Mouse (Mus musculus) embryonic facial prominence, embryonic 13.5 days (tissue): ENCODE results near the gene Cuedc1. TPM values are rescaled to one million over a fixed set of nuclear protein-coding genes. Genes with fewer than 3 reads are reported as not detected.

Experiments
- ATAC-seq: fragments of 200-750 bp; cut with Nextera tagmentation; 2 replicates; pipeline ENCODE4 v1.8.0; 2017; ENCODE audit warnings: low read depth; ENCODE audit not compliant: insufficient number of reproducible peaks, insufficient read depth, low FRiP score, low TSS enrichment
- H3K27ac ChIP-seq: fragments of 300-500 bp; sonication (generic); 2 replicates; pipeline ENCODE4 v1.5.1; 2015; ENCODE audit warnings: moderate library complexity, mild to moderate bottlenecking, inconsistent platforms
- H3K27me3 ChIP-seq: fragments of 300-500 bp; sonication (generic); 2 replicates; pipeline ENCODE4 v1.6.1; 2015; ENCODE audit warnings: mild to moderate bottlenecking, inconsistent platforms
- H3K36me3 ChIP-seq: fragments of 300-500 bp; sonication (generic); 2 replicates; pipeline ENCODE4 v1.6.1; 2015; ENCODE audit warnings: mild to moderate bottlenecking, inconsistent platforms
- H3K4me1 ChIP-seq: fragments of 300-500 bp; sonication (generic); 2 replicates; pipeline ENCODE4 v1.6.1; 2015; ENCODE audit warnings: inconsistent platforms
- H3K4me2 ChIP-seq: fragments of 300-500 bp; sonication (generic); 2 replicates; pipeline ENCODE4 v1.6.1; 2015; ENCODE audit warnings: moderate library complexity, mild to moderate bottlenecking, inconsistent platforms
- H3K4me3 ChIP-seq: fragments of 300-500 bp; sonication (generic); 2 replicates; pipeline ENCODE4 v1.5.1; 2015; ENCODE audit warnings: mild to moderate bottlenecking, inconsistent platforms
- H3K9ac ChIP-seq: fragments of 300-500 bp; sonication (generic); 2 replicates; pipeline ENCODE4 v1.6.1; 2015; ENCODE audit warnings: mild to moderate bottlenecking, inconsistent platforms
- H3K9me3 ChIP-seq: fragments of 300-500 bp; sonication (generic); 2 replicates; pipeline ENCODE4 v1.6.1; 2016; ENCODE audit warnings: inconsistent platforms
- WGBS: fragments of 180-500 bp; shearing (Covaris S2); methylation state at CpG from one replicate; pipeline ENCODE4 v1.1.7; 2015; ENCODE audit warnings: mixed read lengths; 5-methylcytosine and 5-hydroxymethylcytosine counted together
- polyA plus RNA-seq: library from polyadenylated mRNA; unstranded; fragments of >200 nt; fragmentation: Nextera tagmentation; extraction: Ambion mirVana; gene quantifications from 2 replicates; pipeline ENCODE4 v1.2.1, GENCODE M21; 2015

The Cuedc1 gene
- polyA plus RNA-seq, 1 experiment from 2014 or later = 34.9 TPM

DNA sequence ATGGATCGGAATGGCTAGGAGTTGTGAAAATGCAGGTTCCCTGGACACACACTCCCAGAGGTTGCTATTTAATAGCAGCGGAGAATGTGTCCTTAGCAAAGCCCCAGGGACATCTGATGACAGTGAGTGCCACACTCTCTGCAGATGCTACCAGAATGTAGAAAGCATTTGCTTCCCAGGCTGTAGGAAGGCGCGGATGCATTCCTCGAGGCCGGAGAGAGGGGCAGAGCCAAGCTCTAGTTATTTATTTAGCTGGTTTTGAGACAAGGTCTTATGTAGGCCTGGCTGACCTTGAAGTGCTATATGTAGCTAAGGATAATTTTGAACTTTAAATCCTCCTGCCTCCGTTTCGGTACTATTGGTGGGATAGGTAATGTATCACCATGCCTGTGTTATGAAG is 56.6 kb downstream of the Cuedc1 start:
- peaks cover 68% of the 10 kb centered on the region for H3K4me1 ChIP-seq
- no peaks in the 10 kb centered on the region for H3K9me3 ChIP-seq
- H3K4me3 ChIP-seq = no peak overlapping the region
- ATAC-seq = no peak
- H3K27me3 ChIP-seq = no peaks in the 10 kb centered on the region
- H3K9ac ChIP-seq = no peak overlapping the region
- no peaks in the 10 kb centered on the region for H3K36me3 ChIP-seq
- WGBS = 65% methylated on average over 8 of the region's 8 CpGs
- H3K27ac ChIP-seq = peak overlapping the region; percentile 74
- no peak overlapping the region for H3K4me2 ChIP-seq

DNA sequence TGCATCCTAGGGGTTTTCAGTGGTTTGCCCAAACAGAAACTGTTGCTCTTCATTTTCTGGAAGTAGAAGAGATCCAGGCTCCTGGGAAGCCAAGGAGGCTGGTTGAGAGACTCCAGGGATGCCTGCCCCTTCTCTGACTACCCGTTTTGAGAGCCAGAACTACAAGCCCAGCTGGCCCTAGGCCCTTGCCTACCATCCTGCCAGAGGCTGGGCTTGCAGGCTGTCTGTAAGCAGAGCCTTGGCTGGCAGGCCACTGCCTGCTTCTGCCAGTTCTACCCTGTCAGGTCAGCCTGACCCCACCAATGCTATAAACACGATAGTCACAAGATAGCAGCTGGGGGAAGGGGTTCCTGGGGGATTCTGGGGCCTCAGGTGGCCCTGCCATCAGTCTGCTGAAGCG is 57.6 kb downstream of the Cuedc1 start:
- no peak overlapping the region for H3K4me2 ChIP-seq
- H3K9ac ChIP-seq = peak overlapping the region; percentile 54; the same call in 1 of the 2 replicates
- no peak for ATAC-seq
- no peak overlapping the region for H3K4me3 ChIP-seq
- H3K36me3 ChIP-seq = no peaks in the 10 kb centered on the region
- 67% methylated on average over 3 of the region's 3 CpGs for WGBS
- H3K4me1 ChIP-seq = peaks cover 73% of the 10 kb centered on the region
- H3K27me3 ChIP-seq = no peaks in the 10 kb centered on the region
- peak overlapping the region; percentile 60; the same call in 1 of the 2 replicates for H3K27ac ChIP-seq
- H3K9me3 ChIP-seq = no peaks in the 10 kb centered on the region

GRCm38 (mm10) chr11:88155998-88156397 is 58.1 kb downstream of the Cuedc1 start:
- Histone ChIP-seq H3K4me1 (peaks cover 76% of the 10 kb centered on the region), H3K9me3 (no peaks in the 10 kb centered on the region), H3K27ac (peak overlapping the region; percentile 60; the same call in 1 of the 2 replicates), H3K4me3 (no peak overlapping the region), H3K4me2 (no peak overlapping the region), H3K9ac (no peak overlapping the region), H3K36me3 (no peaks in the 10 kb centered on the region), H3K27me3 (no peaks in the 10 kb centered on the region)
- no peak for ATAC-seq
- 62% methylated on average over 8 of the region's 8 CpGs for WGBS

DNA sequence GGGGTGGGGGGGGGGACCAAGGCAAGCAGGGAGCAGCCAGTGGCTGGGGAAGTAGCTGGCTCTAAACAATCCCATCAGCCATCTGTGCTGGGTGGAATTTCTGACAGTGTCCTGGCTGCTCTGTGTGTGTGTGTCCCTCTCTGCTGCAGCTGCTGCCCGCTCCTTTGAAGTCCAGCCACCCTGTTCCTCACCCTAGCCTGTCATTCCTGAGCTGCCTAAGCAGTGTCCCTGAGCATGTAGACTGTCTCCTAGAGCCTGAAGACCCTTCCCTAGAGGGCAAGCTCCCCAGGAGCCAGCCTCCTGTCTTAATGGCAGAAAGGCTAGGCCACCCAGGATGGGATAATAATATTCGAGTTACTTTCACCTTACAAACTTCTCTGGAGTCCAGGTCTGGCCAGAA is 58.5 kb downstream of the Cuedc1 start:
- ATAC-seq = no peak
- H3K4me2 ChIP-seq = no peak overlapping the region

DNA sequence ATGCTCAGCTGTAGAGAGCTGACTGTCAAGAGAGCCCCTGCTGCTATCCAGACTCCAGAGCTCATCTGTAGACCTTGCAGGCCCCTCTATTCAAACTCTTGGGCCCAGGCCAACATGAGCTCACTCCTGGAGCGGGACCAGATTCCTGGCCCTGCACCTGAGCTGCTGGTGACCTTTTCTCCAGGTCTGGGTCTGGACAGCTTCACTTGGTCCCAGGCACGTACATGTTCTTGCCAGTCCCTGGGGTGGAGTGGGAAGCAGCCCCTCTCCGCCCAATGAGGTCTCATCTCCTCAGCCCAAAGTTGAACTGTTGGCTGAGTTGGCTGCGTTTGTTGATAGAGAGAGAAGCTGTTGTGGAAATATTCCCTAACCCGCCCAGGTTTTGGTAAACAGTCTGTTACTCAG is 61.0 kb downstream of the Cuedc1 start:
- Histone ChIP-seq H3K4me2 (no peak overlapping the region), H3K4me1 (peaks cover 67% of the 10 kb centered on the region), H3K36me3 (no peaks in the 10 kb centered on the region), H3K9ac (0 out of 2 replicates have a peak overlapping the region, but pooled peaks have one; percentile 7), H3K9me3 (no peaks in the 10 kb centered on the region), H3K27ac (peak overlapping the region; percentile 48), H3K4me3 (no peak overlapping the region), H3K27me3 (no peaks in the 10 kb centered on the region)
- no peak for ATAC-seq
- 75% methylated on average over 5 of the region's 5 CpGs for WGBS

More for the DNA sequence above, 58.5 kb downstream of the Cuedc1 start:
- Histone ChIP-seq H3K27ac (no peak overlapping the region), H3K9ac (0 out of 2 replicates have a peak overlapping the region, but pooled peaks have one; percentile 8), H3K4me1 (peaks cover 75% of the 10 kb centered on the region), H3K4me3 (no peak overlapping the region), H3K9me3 (no peaks in the 10 kb centered on the region), H3K27me3 (no peaks in the 10 kb centered on the region), H3K36me3 (no peaks in the 10 kb centered on the region)
- WGBS = 48% methylated on average over 2 of the region's 2 CpGs

- WGBS = 53% methylated on average over 11 of the region's 11 CpGs
- Histone ChIP-seq H3K27ac (peak overlapping the region; percentile 48), H3K9ac (0 out of 2 replicates have a peak overlapping the region, but pooled peaks have one; percentile 44), H3K36me3 (no peaks in the 10 kb centered on the region), H3K4me2 (no peak overlapping the region), H3K27me3 (no peaks in the 10 kb centered on the region), H3K4me1 (peaks cover 65% of the 10 kb centered on the region), H3K4me3 (no peak overlapping the region), H3K9me3 (no peaks in the 10 kb centered on the region)
- no peak for ATAC-seq
Observed at GRCm38 (mm10) chr11:88159389-88159788, 61.5 kb downstream of the Cuedc1 start.

DNA sequence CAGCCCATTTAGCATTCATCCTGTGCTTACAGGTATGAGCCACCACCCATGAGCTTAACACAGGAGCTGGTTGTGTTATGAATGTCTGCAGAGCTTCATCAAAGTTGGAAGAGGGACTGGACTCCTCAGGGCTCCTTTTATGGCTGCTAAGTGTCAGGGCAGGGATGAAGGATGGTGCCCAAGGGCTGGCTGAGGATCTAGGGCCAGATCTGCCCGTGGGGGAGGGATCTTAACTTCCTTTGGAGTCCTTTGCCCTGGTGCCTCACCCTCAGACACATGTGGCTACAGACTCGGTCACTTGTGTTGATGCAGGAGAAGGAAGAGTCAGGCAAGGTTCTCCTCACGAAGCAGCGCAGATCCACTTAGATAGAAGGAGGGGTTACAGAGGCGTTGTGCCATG is 62.5 kb downstream of the Cuedc1 start:
- Histone ChIP-seq H3K27ac (no peak overlapping the region), H3K4me1 (peaks cover 65% of the 10 kb centered on the region), H3K4me3 (no peak overlapping the region), H3K36me3 (no peaks in the 10 kb centered on the region), H3K27me3 (no peaks in the 10 kb centered on the region), H3K9ac (no peak overlapping the region), H3K9me3 (no peaks in the 10 kb centered on the region), H3K4me2 (peak overlapping the region; percentile 75; the same call in 1 of the 2 replicates)
- no peak for ATAC-seq
- 52% methylated on average over 5 of the region's 5 CpGs for WGBS

DNA sequence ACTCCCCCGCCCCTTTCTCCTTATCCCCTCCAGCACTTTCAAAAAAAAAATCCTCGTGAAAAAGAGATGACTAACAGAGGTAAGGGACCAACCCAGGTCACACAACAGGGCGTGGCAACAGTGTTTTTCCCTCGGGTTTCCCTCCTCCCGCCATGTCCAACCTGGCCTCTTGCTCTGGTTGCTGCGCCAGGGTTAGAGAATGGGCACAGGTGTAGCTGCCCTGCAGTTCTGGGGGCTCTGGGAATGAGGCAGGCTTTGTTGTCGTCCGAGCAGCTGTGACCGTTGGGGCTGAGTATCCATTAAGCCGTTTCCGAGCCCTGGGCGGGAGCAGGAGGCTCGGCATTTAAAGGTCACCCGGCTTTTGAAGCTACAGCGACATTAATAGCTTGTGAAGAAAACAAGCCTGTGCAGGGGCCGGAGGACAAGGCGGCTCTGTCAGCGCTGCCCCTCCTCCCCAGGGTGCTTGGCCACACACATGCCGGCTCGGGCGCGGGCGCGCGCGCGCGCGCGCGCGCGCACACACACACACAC is 63.3 kb downstream of the Cuedc1 start:
- H3K27ac ChIP-seq = peak overlapping the region; percentile 68
- H3K9me3 ChIP-seq = no peaks in the 10 kb centered on the region
- H3K4me2 ChIP-seq = peak overlapping the region; percentile 75
- ATAC-seq = no peak
- WGBS = under 1% methylated on average over 16 of the region's 33 CpGs
- H3K27me3 ChIP-seq = no peaks in the 10 kb centered on the region
- peak overlapping the region; percentile 65 for H3K9ac ChIP-seq
- H3K4me3 ChIP-seq = peak overlapping the region; percentile 40
- peaks cover 65% of the 10 kb centered on the region for H3K4me1 ChIP-seq
- no peaks in the 10 kb centered on the region for H3K36me3 ChIP-seq

DNA sequence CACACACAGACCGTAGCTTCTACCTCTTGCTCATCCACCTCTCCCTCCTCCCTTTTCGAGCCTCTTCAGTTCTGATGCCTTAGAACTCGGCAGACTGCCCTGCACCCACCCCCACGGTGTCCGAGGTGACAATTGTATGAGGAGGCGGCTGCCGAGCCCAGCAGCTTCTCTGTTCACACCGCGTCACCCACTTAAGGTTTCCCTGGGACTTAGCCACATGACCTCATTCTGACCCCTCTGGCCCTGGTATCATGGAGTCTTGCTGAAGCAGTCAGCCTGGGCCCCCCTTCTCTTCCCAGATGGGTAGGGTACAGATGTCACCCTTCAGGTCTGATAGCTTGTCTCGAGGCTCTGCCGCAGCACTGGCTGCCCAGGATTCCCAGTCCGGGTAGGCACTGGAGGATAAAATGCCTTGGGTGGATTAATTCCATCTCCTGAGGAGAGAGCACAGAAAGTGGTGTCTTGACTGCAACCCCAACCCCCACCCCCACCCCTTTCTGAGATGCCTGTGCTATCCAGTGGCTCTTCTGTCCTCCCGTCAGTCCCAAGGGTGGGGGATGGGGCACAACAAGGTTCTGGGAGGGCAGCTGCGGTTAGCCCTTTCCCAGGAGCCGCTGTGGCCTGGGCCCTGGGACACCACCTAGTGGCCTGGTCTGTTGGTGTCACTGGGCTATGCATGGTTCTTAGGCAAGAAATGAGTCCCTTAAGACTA is 63.9 kb downstream of the Cuedc1 start:
- H3K4me1 ChIP-seq = peaks cover 62% of the 10 kb centered on the region
- no peaks in the 10 kb centered on the region for H3K9me3 ChIP-seq
- 4% methylated on average over 13 of the region's 15 CpGs for WGBS
- H3K4me3 ChIP-seq = peak overlapping the region; percentile 40
- no peaks in the 10 kb centered on the region for H3K36me3 ChIP-seq
- no peak overlapping the region; the same call in none of the 2 replicates for H3K9ac ChIP-seq
- H3K27me3 ChIP-seq = no peaks in the 10 kb centered on the region
- 0 out of 2 replicates have a peak, but pooled peaks have one; percentile 29 for ATAC-seq
- peak overlapping the region; percentile 75 for H3K4me2 ChIP-seq
- H3K27ac ChIP-seq = peak overlapping the region; percentile 72

GRCm38 (mm10) chr11:88162740-88163139 is 64.9 kb downstream of the Cuedc1 start:
- no peak overlapping the region for H3K27ac ChIP-seq
- no peaks in the 10 kb centered on the region for H3K27me3 ChIP-seq
- WGBS = 56% methylated on average over 4 of the region's 4 CpGs
- H3K36me3 ChIP-seq = no peaks in the 10 kb centered on the region
- H3K4me2 ChIP-seq = no peak overlapping the region
- H3K9ac ChIP-seq = no peak overlapping the region
- no peak overlapping the region for H3K4me3 ChIP-seq
- ATAC-seq = no peak
- peaks cover 59% of the 10 kb centered on the region for H3K4me1 ChIP-seq
- H3K9me3 ChIP-seq = no peaks in the 10 kb centered on the region

GRCm38 (mm10) chr11:88164213-88164723 is 66.4 kb downstream of the Cuedc1 start:
- no peak overlapping the region for H3K4me2 ChIP-seq
- H3K4me3 ChIP-seq = no peak overlapping the region
- peaks cover 7% of the 10 kb centered on the region for H3K27me3 ChIP-seq
- ATAC-seq = no peak
- peak overlapping the region; percentile 88 for H3K27ac ChIP-seq
- 76% methylated on average over 7 of the region's 7 CpGs for WGBS
- H3K9me3 ChIP-seq = no peaks in the 10 kb centered on the region
- no peaks in the 10 kb centered on the region for H3K36me3 ChIP-seq
- peak overlapping the region; percentile 56 for H3K9ac ChIP-seq
- H3K4me1 ChIP-seq = peaks cover 49% of the 10 kb centered on the region
